Mouse (Mus musculus) MEL (cell line): ENCODE measurements around the gene Slc51a. TPM values are rescaled to one million over a fixed set of nuclear protein-coding genes. Genes with fewer than 3 reads are reported as not detected.

ENCODE experiments used
- DNase-seq: peaks from one replicate; pipeline ENCODE4 v3.0.0; 2011; ENCODE audit warnings: low read depth, low spot score
- H3K27ac ChIP-seq: 2 replicates; pipeline ENCODE4 v1.5.1; 2012; ENCODE audit warnings: low read depth, mild to moderate bottlenecking, control low read depth, low read length, moderate library complexity; ENCODE audit not compliant: control insufficient read depth
- H3K27me3 ChIP-seq, 2 experiments: fragments of 150-350 bp in 1 of 2; sonication (generic) in 1 of 2; 2 replicates each; pipeline ENCODE4 v1.6.1; 2012; ENCODE audit warnings: low read length in 2 of 2, mild to moderate bottlenecking in 2 of 2, improper control_type of control experiment in 1 of 2, moderate library complexity in 1 of 2; ENCODE audit not compliant: insufficient read depth in 2 of 2, control insufficient read depth in 1 of 2
- H3K36me3 ChIP-seq, 2 experiments: 2 replicates each; pipeline ENCODE4 v1.6.1; 2012 to 2014; ENCODE audit warnings: low read length in 2 of 2, improper control_type of control experiment in 1 of 2, inconsistent platforms in 1 of 2, mild to moderate bottlenecking in 1 of 2; ENCODE audit not compliant: insufficient read depth in 2 of 2, control insufficient read depth in 1 of 2
- H3K4me1 ChIP-seq, 2 experiments: fragments of 150-350 bp in 1 of 2; sonication (generic) in 1 of 2; 2 replicates each; pipeline ENCODE4 v1.6.1; 2012; ENCODE audit warnings: low read length in 2 of 2, improper control_type of control experiment in 1 of 2, mild to moderate bottlenecking in 1 of 2; ENCODE audit not compliant: insufficient read depth in 2 of 2, control insufficient read depth in 1 of 2
- H3K4me3 ChIP-seq, 2 experiments: fragments of 150-350 bp in 1 of 2; sonication (generic) in 1 of 2; 2 replicates each; pipeline ENCODE4 v1.5.1; 2012; ENCODE audit warnings: low read depth in 2 of 2, low read length in 2 of 2, mild to moderate bottlenecking in 2 of 2, moderate library complexity in 2 of 2, control low read depth in 1 of 2, improper control_type of control experiment in 1 of 2; ENCODE audit not compliant: control insufficient read depth in 1 of 2, insufficient read depth in 1 of 2
- H3K79me2 ChIP-seq: 2 replicates; pipeline ENCODE4 v1.6.1; 2012; ENCODE audit warnings: mild to moderate bottlenecking, low read length, moderate library complexity; ENCODE audit not compliant: control insufficient read depth, poor library complexity, insufficient read depth
- H3K9ac ChIP-seq: 2 replicates; pipeline ENCODE4 v1.6.1; 2012; ENCODE audit warnings: low read depth, mild to moderate bottlenecking, control low read depth, low read length, moderate library complexity; ENCODE audit not compliant: control insufficient read depth, poor library complexity, severe bottlenecking
- H3K9me3 ChIP-seq: fragments of 150-350 bp; sonication (generic); replicated peaks from 2 replicates; pipeline ENCODE4 v1.6.1; 2012; ENCODE audit warnings: mild to moderate bottlenecking, low read length, improper control_type of control experiment, moderate library complexity; ENCODE audit not compliant: insufficient read depth
- CHD1 ChIP-seq: IDR thresholded peaks from 2 replicates; pipeline ENCODE4 v1.6.1; 2012; ENCODE audit warnings: low read depth, mild to moderate bottlenecking, inconsistent platforms, low read length, improper control_type of control experiment
- EP300 ChIP-seq, 2 experiments: IDR thresholded peaks; 2 replicates each; pipeline ENCODE4 v1.6.1; 2011; ENCODE audit warnings: improper control_type of control experiment in 2 of 2, low read length in 2 of 2, low read depth in 1 of 2, mild to moderate bottlenecking in 1 of 2
- ETS1 ChIP-seq: IDR thresholded peaks from 2 replicates; pipeline ENCODE4 v1.6.1; 2012; ENCODE audit warnings: low read depth, mild to moderate bottlenecking, inconsistent platforms, low read length, improper control_type of control experiment, moderate library complexity
- GABPA ChIP-seq: IDR thresholded peaks from 2 replicates; pipeline ENCODE4 v1.6.1; 2012; ENCODE audit warnings: low read depth, mild to moderate bottlenecking, inconsistent platforms, low read length, improper control_type of control experiment, moderate library complexity
- GATA1 ChIP-seq: IDR thresholded peaks from 2 replicates; pipeline ENCODE4 v1.6.1; 2011; ENCODE audit warnings: low read depth, low read length, improper control_type of control experiment
- HCFC1 ChIP-seq: IDR thresholded peaks from 2 replicates; pipeline ENCODE4 v1.6.1; 2012; ENCODE audit warnings: low read depth, mild to moderate bottlenecking, inconsistent platforms, low read length, improper control_type of control experiment, moderate library complexity
- MAZ ChIP-seq: IDR thresholded peaks from 2 replicates; pipeline ENCODE4 v1.6.1; 2012; ENCODE audit warnings: low read depth, mild to moderate bottlenecking, inconsistent platforms, low read length, improper control_type of control experiment
- MEF2A ChIP-seq: IDR thresholded peaks from 2 replicates; pipeline ENCODE4 v1.6.1; 2014; ENCODE audit warnings: low read depth, mild to moderate bottlenecking, inconsistent platforms, low read length, improper control_type of control experiment; ENCODE audit not compliant: poor library complexity, insufficient replicate concordance, severe bottlenecking; ENCODE audit errors: extremely low read depth
- MXI1 ChIP-seq: IDR thresholded peaks from 2 replicates; pipeline ENCODE4 v1.6.1; 2011; ENCODE audit warnings: mild to moderate bottlenecking, low read depth, low read length, improper control_type of control experiment
- MYB ChIP-seq: IDR thresholded peaks from 2 replicates; pipeline ENCODE4 v1.6.1; 2011; ENCODE audit warnings: mild to moderate bottlenecking, low read depth, low read length, improper control_type of control experiment
- NELFE ChIP-seq: IDR thresholded peaks from 2 replicates; pipeline ENCODE4 v1.6.1; 2011; ENCODE audit warnings: low read depth, low read length, improper control_type of control experiment
- NRF1 ChIP-seq: IDR thresholded peaks from 2 replicates; pipeline ENCODE4 v1.6.1; 2014; ENCODE audit warnings: low read depth, mild to moderate bottlenecking, inconsistent platforms, low read length, improper control_type of control experiment, moderate library complexity; ENCODE audit not compliant: poor library complexity, insufficient read depth, severe bottlenecking
- POLR2AphosphoS2 ChIP-seq: IDR thresholded peaks from 2 replicates; pipeline ENCODE4 v1.6.1; 2011; ENCODE audit warnings: low read length, improper control_type of control experiment
- POLR2AphosphoS5 ChIP-seq: IDR thresholded peaks from 2 replicates; pipeline ENCODE4 v1.6.1; 2012; ENCODE audit warnings: low read depth, borderline replicate concordance, mild to moderate bottlenecking, inconsistent platforms, low read length, moderate library complexity, mixed read lengths
- RCOR1 ChIP-seq: IDR thresholded peaks from 2 replicates; pipeline ENCODE4 v1.6.1; 2012; ENCODE audit warnings: low read depth, mild to moderate bottlenecking, inconsistent platforms, low read length, improper control_type of control experiment
- SIN3A ChIP-seq: IDR thresholded peaks from 2 replicates; pipeline ENCODE4 v1.6.1; 2012; ENCODE audit warnings: low read length, improper control_type of control experiment, inconsistent platforms
- SMC3 ChIP-seq: IDR thresholded peaks from 2 replicates; pipeline ENCODE4 v1.6.1; 2011; ENCODE audit warnings: low read depth, low read length, improper control_type of control experiment
- USF1 ChIP-seq: IDR thresholded peaks from 2 replicates; pipeline ENCODE4 v1.6.1; 2014; ENCODE audit warnings: low read depth, mild to moderate bottlenecking, inconsistent platforms, low read length, improper control_type of control experiment, moderate library complexity
- ZMIZ1 ChIP-seq: IDR thresholded peaks from 2 replicates; pipeline ENCODE4 v1.6.1; 2012; ENCODE audit warnings: low read depth, mild to moderate bottlenecking, inconsistent platforms, low read length, improper control_type of control experiment, moderate library complexity
- ZNF384 ChIP-seq: IDR thresholded peaks from 2 replicates; pipeline ENCODE4 v1.6.1; 2012; ENCODE audit warnings: low read depth, mild to moderate bottlenecking, inconsistent platforms, low read length, improper control_type of control experiment
- polyA plus RNA-seq, 2 experiments: library from polyadenylated mRNA; stranded (reverse) in 1 of 2; unstranded in 1 of 2; fragments of >175 nt in 1 of 2; fragments of >200 nt in 1 of 2; gene quantifications; 2 replicates each; pipeline versions ENCODE4 v1.2.1 to v1.2.4; 2012; ENCODE audit warnings: low replicate concordance in 2 of 2, low read depth in 1 of 2; ENCODE audit not compliant: insufficient read length in 2 of 2, insufficient read depth in 1 of 2, missing spikeins in 1 of 2
- total RNA-seq: library from RNA; depleted of rRNA; stranded (reverse); fragments of 300-350 nt; gene quantifications from 2 replicates; pipeline ENCODE4 v1.2.3, GENCODE M21; 2012

Gene Slc51a
- total and polyA plus RNA-seq, 3 experiments = 4.6 to 14.5 TPM; not detected in 1

DNA sequence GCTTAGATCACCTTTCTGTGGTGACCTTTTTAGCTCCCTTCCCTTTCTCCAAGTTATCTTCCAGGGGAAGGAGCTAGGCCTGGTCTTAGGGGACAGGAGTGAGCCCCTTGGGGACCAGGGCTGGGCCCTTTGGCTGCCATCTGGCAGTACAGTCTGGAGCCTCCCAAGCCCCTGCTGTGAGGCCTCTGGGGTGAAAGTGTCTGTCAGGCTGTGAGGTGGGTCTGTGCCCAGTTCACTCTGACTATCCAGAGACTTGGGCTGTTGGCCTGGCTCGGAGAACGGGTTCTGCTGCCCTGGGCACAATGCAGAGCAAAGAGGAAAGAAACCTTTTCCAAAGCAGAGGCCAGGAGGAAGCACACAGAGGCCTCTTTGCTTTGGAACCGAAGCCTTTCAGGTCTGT, 25.2 kb upstream of the Slc51a start:
- H3K36me3 ChIP-seq = peaks cover 0 to 31% of the 10 kb centered on the region in 2 experiments; a peak in 2 of 4 replicates
- H3K4me1 ChIP-seq = peaks cover 17 to 30% of the 10 kb centered on the region in 2 experiments
- H3K27ac ChIP-seq = no peak overlapping the region
- no peak overlapping the region for H3K9ac ChIP-seq
- TF ChIP-seq NRF1 (no peak), MAZ (no peak)
- H3K79me2 ChIP-seq = no peaks in the 10 kb centered on the region; the same call in 1 of the 2 replicates
- H3K4me3 ChIP-seq = no peak overlapping the region
- DNase-seq = no peak
- H3K27me3 ChIP-seq = no peaks in the 10 kb centered on the region
- H3K9me3 ChIP-seq = no peaks in the 10 kb centered on the region

DNA sequence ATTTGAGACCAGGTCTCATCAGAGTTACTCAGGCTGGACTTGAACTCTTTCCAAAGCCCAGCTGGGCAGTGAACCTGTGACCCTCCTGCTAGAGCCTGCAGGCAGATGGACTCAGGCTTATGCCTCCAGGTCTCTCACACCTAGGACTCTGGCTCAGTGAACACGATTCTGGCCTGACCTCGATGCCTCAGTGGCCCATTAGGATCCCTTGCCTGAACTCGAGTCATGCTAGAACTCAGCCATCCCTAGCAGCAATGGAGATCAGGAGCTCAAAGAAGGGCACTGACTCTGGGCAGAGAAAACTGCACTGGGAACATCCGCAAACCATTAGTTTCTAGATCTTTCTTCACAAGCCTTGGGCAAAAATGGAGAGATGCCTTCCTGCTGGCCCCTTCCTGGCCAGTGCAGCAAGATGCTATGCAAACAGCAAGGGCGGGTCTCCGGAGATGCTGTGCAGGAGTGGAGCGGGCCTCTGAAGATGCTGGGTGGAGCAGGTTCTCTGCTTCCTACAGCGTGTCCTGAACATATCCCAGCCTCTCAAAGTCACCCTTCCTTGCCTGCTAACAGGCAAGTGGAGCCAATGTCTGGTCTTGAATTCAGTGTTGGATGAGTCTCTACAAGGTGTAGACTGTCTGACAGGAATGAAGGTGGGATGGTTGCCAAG, 24.3 kb upstream of the Slc51a start:
- no peak overlapping the region for H3K27ac ChIP-seq
- H3K79me2 ChIP-seq = no peaks in the 10 kb centered on the region; the same call in 1 of the 2 replicates
- DNase-seq = no peak
- H3K9ac ChIP-seq = no peak overlapping the region
- peaks cover 0 to 39% of the 10 kb centered on the region in 2 experiments; a peak in 2 of 4 replicates for H3K36me3 ChIP-seq
- no peaks in the 10 kb centered on the region for H3K27me3 ChIP-seq
- peaks cover 19 to 35% of the 10 kb centered on the region in 2 experiments for H3K4me1 ChIP-seq
- no peak for TF ChIP-seq POLR2AphosphoS2
- no peak for TF ChIP-seq GABPA
- TF ChIP-seq USF1 = no peak
- TF ChIP-seq SIN3A = no peak
- TF ChIP-seq MEF2A = no peak
- TF ChIP-seq CHD1 = no peak
- TF ChIP-seq MYB = no peak
- TF ChIP-seq ZMIZ1 = no peak
- no peak for TF ChIP-seq POLR2AphosphoS5
- no peak for TF ChIP-seq RCOR1
- TF ChIP-seq SMC3 = no peak
- TF ChIP-seq EP300 (IDR thresholded peaks at IDR 0.05; ENCODE audit: low read depth in 1 of 2, low read length in 2 of 2) = no peak
- no peak for TF ChIP-seq ETS1
- TF ChIP-seq NRF1 = no peak
- no peak for TF ChIP-seq ZNF384
- no peak for TF ChIP-seq NELFE
- no peak for TF ChIP-seq GATA1
- TF ChIP-seq HCFC1 = no peak
- TF ChIP-seq MXI1 = no peak
- no peak overlapping the region for H3K4me3 ChIP-seq
- H3K9me3 ChIP-seq = no peaks in the 10 kb centered on the region
